Comparison of ENCODE assay signal across 10 mouse cellular contexts in the genomic region with DNA sequence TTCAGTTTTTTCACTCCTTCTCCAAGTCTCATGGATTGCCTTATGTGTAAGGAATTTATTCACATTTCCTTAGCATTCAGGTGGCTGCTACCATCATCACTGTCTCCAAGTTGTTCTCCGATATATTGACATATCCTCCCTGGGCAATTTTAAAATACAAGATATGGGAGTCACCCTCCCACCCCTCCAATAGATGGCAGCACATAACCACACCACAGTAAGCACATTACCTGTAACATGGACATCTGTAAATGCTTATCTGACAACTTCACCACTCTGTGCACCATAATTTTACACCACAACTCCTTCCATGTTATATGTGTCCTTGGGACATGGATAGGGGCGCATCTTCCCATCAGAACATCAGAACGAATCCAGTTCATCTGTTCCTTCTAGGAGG.
DNase-seq lines count a peak whose midpoint lies in the region; ATAC-seq and TF ChIP-seq lines count a peak whose summit lies in the region.
"Had no signal": no experiment of that assay in that cellular context is flagged by ENCODE, and none has a peak within 500 bp of the region (broad histone marks: within the 10 kb centered on the region; RNA-seq: fewer than 3 reads in every experiment).

No protein-coding gene starts in this region.

- H3K9ac ChIP-seq in heart, postnatal 0 days (replicated peaks; ENCODE audit: low read depth, low read length) = no peak overlapping the region
- H3K9ac ChIP-seq: liver, embryonic 15.5 days had no signal

- no peaks in the 10 kb centered on the region for H3K36me3 ChIP-seq in heart, postnatal 0 days (replicated peaks; ENCODE audit: control insufficient read depth, insufficient read depth, low read length)
- H3K36me3 ChIP-seq: heart, embryonic 10.5 days; liver, embryonic 15.5 days had no signal

- no peak for ATAC-seq in heart, postnatal 0 days (ENCODE audit: insufficient read depth, low read depth)
- ATAC-seq in megakaryocyte progenitor cell, adult 5-6 weeks (replicated peaks; ENCODE audit: poor library complexity) = peak; percentile 90

- TF ChIP-seq CTCF in heart, postnatal 0 days (IDR thresholded peaks at IDR 0.05; ENCODE audit: low read depth) = peak; percentile 50

- no peaks in the 10 kb centered on the region for H3K9me3 ChIP-seq in heart, postnatal 0 days (replicated peaks; ENCODE audit: control insufficient read depth, low read length)
- H3K9me3 ChIP-seq: heart, embryonic 10.5 days; liver, embryonic 15.5 days had no signal

- 82% methylated on average over 3 of the region's 3 CpGs for WGBS in heart, postnatal 0 days

- DNase-seq in heart, postnatal 0 days (ENCODE audit: low spot score) = no peak
- DNase-seq in heart, postnatal 36 days = no peak
- DNase-seq in right cerebral cortex, adult 18-20 months = peak; percentile 11
- DNase-seq in right cerebral cortex, postnatal 14 days = no peak
- DNase-seq in adrenal gland, postnatal 36 days = peak; percentile 15 to 18
- DNase-seq in heart, postnatal 4 days = no peak
- no peak for DNase-seq in spleen, adult 12 weeks (ENCODE audit: low spot score)

- no peaks in the 10 kb centered on the region for H3K27me3 ChIP-seq in heart, postnatal 0 days (ENCODE audit: control insufficient read depth, insufficient read depth, low read length)
- H3K27me3 ChIP-seq: liver, embryonic 15.5 days had no signal

- H3K4me1 ChIP-seq in heart, postnatal 0 days (ENCODE audit: control insufficient read depth, insufficient read depth) = no peaks in the 10 kb centered on the region
- H3K4me1 ChIP-seq: heart, embryonic 10.5 days; liver, embryonic 15.5 days had no signal

- intact Hi-C loops in heart, postnatal 36 days (cut with DNase I) = loop anchor here (5.0 kb wide), 1 partner anchor 701 kb away; no protein-coding TSS in a partner anchor

- H3K4me3 ChIP-seq in heart, postnatal 0 days (ENCODE audit: low read depth, low read length) = no peak overlapping the region
- H3K4me3 ChIP-seq: heart, embryonic 10.5 days; liver, embryonic 15.5 days had no signal

- H3K4me2 ChIP-seq in heart, postnatal 0 days (ENCODE audit: low read depth, low read length) = no peak overlapping the region
- H3K4me2 ChIP-seq: liver, embryonic 15.5 days had no signal

- TF ChIP-seq EP300 in heart, postnatal 0 days (IDR thresholded peaks at IDR 0.05; ENCODE audit: low read depth) = no peak

- no peak overlapping the region for H3K27ac ChIP-seq in heart, postnatal 0 days (ENCODE audit: low read depth)
- H3K27ac ChIP-seq: heart, embryonic 10.5 days; liver, embryonic 15.5 days had no signal

Comparison
In these comparisons a context has a peak if more than half of its experiments do, and no peak if none do; other contexts are left out.
1. DNase-seq: peak in right cerebral cortex, adult 18-20 months (single experiment) and adrenal gland, postnatal 36 days (2 of 2); none in heart, postnatal 0 days (single experiment), heart, postnatal 36 days (0 of 2), right cerebral cortex, postnatal 14 days (single experiment), heart, postnatal 4 days (single experiment) and spleen, adult 12 weeks (single experiment).